Mouse (Mus musculus) lung, adult 2 months (tissue): ENCODE measurements around the gene Ppp1r15b. TPM values are rescaled to one million over a fixed set of nuclear protein-coding genes. Genes with fewer than 3 reads are reported as not detected.

Experiments used
- DNase-seq: peaks from one replicate; pipeline ENCODE4 v3.0.0; 2022
- H3K4me1 ChIP-seq: fragments of 200-500 bp; 2 replicates; pipeline ENCODE4 v1.6.1; 2011; ENCODE audit warnings: low read length; ENCODE audit not compliant: control insufficient read depth, insufficient read depth
- H3K4me3 ChIP-seq: fragments of 200-500 bp; replicated peaks from 2 replicates; pipeline ENCODE3; 2011; ENCODE audit warnings: low read depth, mild to moderate bottlenecking, control low read depth, low read length; ENCODE audit errors: extremely low read depth
- CTCF ChIP-seq: fragments of 200-500 bp; IDR thresholded peaks from 2 replicates; pipeline ENCODE4 v1.5.1; 2011; ENCODE audit warnings: mild to moderate bottlenecking, low read length, control low read depth; ENCODE audit not compliant: insufficient read depth
- POLR2A ChIP-seq: fragments of 200-500 bp; IDR thresholded peaks from 2 replicates; pipeline ENCODE4 v1.6.1; 2011; ENCODE audit warnings: low read depth, mild to moderate bottlenecking, control low read depth, low read length, borderline replicate concordance; ENCODE audit errors: extremely low read depth
- WGBS: fragments of 180-500 bp; shearing (Covaris S2); methylation state at CpG from one replicate; pipeline ENCODE4 v1.1.7; 2018; 5-methylcytosine and 5-hydroxymethylcytosine counted together
- polyA plus RNA-seq: library from polyadenylated mRNA; depleted of rRNA; stranded (reverse); fragments of >200 nt; gene quantifications from 2 replicates; pipeline ENCODE4 v1.2.3, GENCODE M21; 2012

Ppp1r15b gene
- polyA plus RNA-seq, 1 experiment = 26.5 TPM

DNA sequence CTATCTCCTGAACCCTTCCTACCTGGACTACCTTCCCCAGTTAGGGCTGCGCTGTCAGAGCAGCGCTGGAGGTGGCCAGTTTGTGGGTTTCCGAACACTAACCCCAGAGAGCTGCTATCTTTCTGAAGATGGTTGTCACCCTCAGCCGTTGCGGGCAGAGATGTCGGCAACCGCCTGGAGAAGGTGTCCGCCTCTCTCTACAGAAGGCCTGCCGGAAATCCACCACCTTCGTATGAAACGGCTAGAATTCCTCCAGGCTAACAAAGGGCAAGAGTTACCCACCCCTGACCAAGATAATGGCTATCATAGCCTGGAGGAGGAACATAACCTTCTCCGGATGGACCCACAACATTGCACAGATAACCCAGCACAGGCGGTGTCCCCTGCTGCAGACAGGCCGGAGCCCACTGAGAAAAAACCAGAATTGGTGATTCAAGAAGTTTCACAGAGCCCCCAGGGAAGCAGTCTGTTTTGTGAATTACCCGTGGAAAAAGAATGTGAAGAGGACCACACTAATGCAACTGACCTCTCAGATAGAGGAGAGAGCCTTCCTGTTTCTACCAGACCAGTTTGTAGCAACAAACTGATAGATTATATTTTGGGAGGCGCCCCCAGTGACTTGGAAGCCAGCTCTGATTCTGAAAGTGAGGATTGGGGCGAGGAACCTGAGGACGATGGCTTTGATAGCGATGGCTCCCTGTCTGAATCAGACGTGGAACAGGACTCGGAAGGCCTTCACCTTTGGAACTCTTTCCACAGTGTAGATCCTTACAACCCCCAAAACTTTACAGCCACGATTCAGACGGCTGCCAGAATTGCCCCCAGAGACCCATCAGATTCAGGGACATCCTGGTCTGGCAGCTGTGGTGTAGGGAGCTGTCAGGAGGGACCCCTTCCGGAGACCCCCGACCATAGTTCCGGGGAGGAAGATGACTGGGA lies 1.7 kb downstream of the Ppp1r15b start:
- TF ChIP-seq POLR2A (no peak), CTCF (no peak)
- Histone ChIP-seq H3K4me3 (peak overlapping the region; percentile 84), H3K4me1 (peaks cover 15% of the 10 kb centered on the region)
- peak; percentile 23 for DNase-seq
- WGBS = 2% methylated on average over 26 of the region's 26 CpGs

DNA sequence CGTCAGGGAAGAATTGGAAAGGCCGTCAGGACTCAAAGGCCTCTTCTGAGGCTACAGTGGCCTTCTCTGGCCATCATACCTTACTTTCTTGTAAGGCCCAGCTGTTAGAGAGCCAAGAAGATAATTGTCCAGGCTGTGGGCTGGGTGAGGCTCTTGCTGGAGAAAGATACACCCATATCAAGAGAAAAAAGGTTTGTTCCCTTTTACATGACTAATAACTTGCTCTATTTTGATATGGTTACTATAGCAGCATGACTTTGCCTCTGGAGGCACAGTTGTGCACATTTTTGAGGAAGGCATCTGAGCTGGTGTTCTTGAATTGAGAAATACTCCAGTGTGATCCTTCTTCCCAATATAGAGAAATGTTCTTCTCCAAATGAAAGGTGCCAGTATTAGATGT lies 2.5 kb downstream of the Ppp1r15b start:
- Histone ChIP-seq H3K4me3 (peak overlapping the region; percentile 84), H3K4me1 (peaks cover 15% of the 10 kb centered on the region)
- TF ChIP-seq POLR2A (no peak), CTCF (no peak)
- DNase-seq = no peak
- 0% methylated on average over 2 of the region's 2 CpGs for WGBS

DNA sequence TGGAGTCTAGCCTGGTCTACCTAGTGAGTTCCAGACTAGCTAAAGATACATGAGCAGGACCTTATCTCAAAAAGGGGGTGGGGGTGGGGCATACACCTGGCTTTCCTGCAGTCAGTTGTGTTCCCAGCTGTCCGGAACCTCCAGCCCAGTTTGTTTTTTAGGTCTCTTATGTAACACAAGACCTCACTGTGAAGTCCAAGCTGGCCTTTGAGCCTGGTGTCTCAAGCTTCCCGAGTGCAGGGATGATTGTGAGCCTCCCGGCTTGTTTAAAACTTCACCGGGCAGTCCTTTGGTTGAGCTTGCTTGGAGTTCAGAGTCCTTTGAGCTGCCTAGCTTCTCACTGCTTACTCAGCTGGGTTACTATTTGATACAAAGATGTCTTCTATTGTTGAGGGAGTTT lies 3.1 kb downstream of the Ppp1r15b start:
- peak overlapping the region; percentile 84 for H3K4me3 ChIP-seq
- 2% methylated on average over 4 of the region's 4 CpGs for WGBS
- H3K4me1 ChIP-seq = peaks cover 15% of the 10 kb centered on the region
- TF ChIP-seq CTCF = no peak
- no peak for TF ChIP-seq POLR2A
- DNase-seq = peak; percentile 24

DNA sequence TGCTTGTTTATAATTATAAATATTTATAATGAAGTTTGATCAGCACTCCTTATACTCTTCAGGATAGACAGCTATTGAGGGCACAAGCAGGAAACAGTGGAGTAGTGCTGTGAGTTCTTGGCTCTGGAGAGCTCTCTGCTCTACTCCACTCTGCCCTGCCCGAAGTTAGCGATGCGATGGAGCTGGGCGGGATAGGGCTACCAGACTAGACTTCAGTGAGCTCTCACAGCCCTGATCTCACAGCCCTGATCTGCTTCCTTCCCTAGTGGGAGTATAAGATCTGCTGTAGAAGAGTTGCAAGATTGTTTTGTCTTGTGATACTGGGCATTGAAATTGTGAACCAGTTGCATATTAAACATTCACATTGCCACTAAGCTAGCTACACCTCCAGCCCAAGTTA lies 3.9 kb downstream of the Ppp1r15b start:
- peak overlapping the region; percentile 31 for H3K4me3 ChIP-seq
- H3K4me1 ChIP-seq = peaks cover 15% of the 10 kb centered on the region
- TF ChIP-seq CTCF = no peak
- no peak for TF ChIP-seq POLR2A
- DNase-seq = peak; percentile 31
- WGBS = 2% methylated on average over 4 of the region's 4 CpGs

DNA sequence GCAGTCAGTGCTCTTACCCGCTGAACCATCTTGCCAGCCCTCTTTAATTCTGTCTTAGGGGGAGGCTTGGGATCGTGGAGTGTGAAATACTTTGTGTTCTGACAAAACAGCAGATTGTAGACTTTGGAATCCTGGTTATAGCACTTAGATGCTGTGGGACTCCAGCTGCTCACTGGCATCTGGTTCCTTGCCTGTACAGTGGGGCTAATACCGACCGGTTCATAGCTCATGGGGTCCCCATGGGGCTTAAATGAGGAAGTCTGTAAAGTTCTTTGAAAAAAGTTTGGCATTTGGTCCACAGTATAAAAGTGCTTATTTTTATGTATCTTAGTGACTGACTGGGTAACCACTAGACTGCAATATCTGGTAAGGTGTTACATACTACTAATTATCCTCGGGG lies 4.9 kb downstream of the Ppp1r15b start:
- no peak for DNase-seq
- H3K4me3 ChIP-seq = no peak overlapping the region
- TF ChIP-seq CTCF (no peak), POLR2A (no peak)
- 32% methylated on average over 5 of the region's 5 CpGs for WGBS
- H3K4me1 ChIP-seq = peaks cover 13% of the 10 kb centered on the region

DNA sequence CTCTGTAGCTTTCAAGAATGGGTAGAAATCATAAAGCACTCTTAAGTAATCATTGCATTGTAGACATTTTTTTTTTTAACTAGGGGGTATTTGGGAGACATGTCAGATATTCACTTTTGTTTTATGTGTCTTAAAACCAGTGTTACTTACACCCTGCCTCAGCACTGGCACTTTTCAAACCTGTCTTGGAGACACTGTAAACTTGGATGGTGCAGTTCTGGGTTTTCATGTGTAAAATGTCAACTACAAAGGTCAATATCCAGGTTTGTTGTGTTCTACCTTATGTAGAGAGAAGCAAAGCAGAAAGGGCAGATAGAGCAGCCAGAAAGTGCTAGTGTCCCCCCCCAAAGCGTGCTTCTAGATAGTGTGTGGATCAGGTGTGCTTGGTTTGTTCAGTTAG lies 7.5 kb downstream of the Ppp1r15b start:
- Histone ChIP-seq H3K4me3 (no peak overlapping the region), H3K4me1 (peaks cover 10% of the 10 kb centered on the region)
- 92% methylated on average over 1 of the region's 1 CpGs for WGBS
- DNase-seq = no peak
- TF ChIP-seq POLR2A (no peak), CTCF (no peak)

DNA sequence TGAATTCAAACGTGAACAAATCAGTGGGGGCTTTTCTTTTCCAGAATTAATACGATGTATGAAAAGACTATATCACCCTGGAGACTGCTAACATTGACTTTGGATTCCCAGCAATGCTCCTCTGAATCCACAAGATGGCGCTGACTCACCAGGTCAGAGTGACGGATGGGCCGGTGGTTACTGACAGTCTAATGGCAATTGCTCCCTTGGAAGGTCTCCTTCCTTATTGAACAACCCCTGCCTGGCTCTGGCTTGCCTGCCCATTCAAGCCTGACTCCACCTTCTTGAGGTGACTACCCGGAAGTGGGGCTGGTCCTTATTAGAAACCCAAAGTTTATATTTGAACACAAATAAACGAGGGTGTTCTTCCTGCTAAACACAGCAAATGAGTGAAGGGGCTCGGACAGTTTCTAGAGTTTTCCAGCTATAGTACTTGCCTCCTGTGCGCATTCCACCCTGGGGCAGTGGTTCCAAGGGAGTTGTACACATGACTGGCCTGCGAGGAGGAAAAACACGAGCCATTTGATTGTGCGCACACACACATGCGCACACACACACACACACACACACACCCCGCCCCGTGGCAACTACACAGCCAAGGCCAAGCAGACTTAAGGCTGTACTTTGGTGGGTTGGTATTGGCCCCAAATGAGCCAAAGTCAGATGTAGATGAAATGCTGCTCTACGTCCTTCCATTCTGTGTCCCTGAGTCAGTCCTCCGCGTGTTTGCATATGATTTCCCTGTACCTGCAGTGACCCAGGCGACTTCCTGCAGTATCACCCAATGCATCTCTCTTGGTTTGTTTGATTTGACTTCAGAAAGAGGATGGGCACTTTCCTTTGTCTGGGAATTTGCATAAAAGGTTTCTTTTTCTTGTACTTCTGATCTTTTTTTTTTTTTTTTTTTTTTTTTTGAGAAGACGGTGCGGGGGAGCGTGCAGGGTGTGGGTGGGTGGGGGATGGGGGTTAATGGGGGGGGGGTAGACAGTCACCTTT lies 15.4 kb downstream of the Ppp1r15b start:
- Histone ChIP-seq H3K4me1 (no peaks in the 10 kb centered on the region), H3K4me3 (no peak overlapping the region)
- peak; percentile 42 for DNase-seq
- TF ChIP-seq POLR2A (no peak), CTCF (peak; percentile 93)
- WGBS = 56% methylated on average over 22 of the region's 22 CpGs

DNA sequence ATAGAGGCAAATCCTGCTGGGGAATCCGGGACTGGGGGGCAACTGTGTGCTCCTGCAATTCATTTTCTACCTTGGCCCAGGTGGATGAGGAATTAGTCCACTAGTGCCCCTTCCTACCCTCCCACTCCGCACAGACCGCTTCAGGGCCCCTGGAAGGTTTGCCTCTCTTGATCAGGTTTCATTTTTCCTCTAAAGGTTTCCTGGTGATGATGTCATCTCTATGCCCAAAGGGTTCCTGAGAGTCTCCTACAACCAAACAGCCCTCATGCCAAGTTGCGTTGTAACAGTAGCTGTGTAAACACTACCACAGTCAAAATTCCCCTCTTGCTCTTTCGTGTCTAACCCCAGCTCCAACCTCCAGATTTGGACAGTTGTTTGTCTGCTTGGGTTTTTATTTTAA lies 16.4 kb downstream of the Ppp1r15b start:
- TF ChIP-seq POLR2A (no peak), CTCF (no peak)
- no peak for DNase-seq
- no peak overlapping the region for H3K4me3 ChIP-seq
- WGBS = 56% methylated on average over 5 of the region's 5 CpGs
- H3K4me1 ChIP-seq = no peaks in the 10 kb centered on the region

DNA sequence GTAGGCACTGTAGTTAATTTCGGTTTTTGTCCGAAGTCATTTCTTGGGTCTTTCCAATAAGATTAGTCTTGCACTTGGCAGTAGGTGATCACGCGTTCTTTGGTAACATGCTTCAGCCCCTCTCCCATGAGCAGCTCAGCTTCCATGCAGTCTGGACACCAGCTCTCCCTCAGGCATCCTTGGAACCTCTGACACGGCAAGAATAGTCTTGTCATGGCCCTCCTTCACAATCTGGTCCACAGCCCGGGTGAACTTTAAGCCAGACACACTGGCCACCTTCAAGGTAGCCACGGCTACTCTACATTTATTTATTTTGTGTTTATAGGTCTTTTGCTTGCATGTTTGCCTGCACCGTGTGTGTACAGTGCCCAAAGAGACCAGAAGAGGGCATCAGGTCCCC lies 17.2 kb downstream of the Ppp1r15b start:
- no peak overlapping the region for H3K4me3 ChIP-seq
- H3K4me1 ChIP-seq = no peaks in the 10 kb centered on the region
- no peak for DNase-seq
- WGBS = 94% methylated on average over 8 of the region's 8 CpGs
- TF ChIP-seq POLR2A = no peak
- no peak for TF ChIP-seq CTCF

DNA sequence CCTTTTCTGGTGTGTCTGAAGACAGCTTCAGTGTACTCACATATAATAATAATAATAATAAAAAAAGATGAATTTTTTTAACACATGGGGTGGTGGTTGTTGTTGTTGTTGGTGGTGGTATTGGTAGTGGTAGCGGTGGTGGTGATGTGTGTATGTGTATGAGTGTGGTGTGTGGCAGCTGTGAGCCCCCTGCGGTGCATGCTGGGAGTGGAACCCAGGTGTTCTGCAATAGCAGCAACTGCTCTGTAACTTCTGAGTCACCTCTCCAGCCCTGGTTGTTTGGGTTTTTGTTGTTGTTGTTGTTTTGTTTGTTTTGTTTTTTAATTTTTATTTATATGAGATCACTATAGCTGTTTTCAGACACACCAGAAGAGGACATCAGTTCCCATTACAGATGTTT lies 19.6 kb downstream of the Ppp1r15b start:
- H3K4me3 ChIP-seq = no peak overlapping the region
- TF ChIP-seq POLR2A (no peak), CTCF (no peak)
- 94% methylated on average over 2 of the region's 2 CpGs for WGBS
- DNase-seq = no peak
- no peaks in the 10 kb centered on the region for H3K4me1 ChIP-seq
